Mouse (Mus musculus): ENCODE data around the gene Hist1h2ab. TPM values are rescaled to one million over a fixed set of nuclear protein-coding genes. Genes with fewer than 3 reads are reported as not detected.

The Hist1h2ab gene
- polyA plus RNA-seq, 1 experiment from 2014 or later: 13.5 TPM

DNA sequence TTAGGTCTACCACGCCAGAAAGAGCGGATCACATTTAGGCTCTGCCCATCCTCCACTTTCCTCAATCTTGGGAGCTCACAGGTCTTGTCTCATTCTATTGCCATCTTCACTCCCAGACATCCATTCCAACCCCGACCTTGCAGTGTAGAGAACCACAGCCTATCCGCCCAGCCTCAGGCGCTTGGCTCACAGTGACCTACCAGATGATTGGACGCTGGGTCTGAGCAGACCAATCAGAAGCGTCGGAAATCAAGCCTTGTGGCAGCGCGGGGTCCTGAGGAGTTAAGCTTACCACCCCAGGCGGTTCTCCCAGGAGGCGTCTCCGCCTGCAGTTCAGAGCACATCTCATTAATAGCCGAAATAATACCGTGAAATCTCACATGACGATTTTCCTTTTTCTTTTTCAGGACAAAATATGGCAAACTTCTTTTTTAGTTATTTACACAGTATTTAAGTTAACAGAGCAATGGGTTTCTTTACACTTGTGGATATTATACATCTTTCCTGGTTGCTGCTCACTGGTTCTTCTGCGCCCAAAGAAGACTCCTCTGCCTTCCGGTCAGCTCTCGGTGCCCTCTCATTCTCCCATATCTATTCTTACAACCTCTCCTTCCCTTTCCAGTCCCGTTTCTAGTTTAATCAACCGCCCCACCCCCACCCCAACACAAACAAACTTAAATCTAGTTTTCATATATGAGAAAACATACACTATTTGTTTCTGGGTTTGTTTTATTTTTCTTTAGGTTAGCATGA, 21.8 kb downstream of the Hist1h2ab start:
- Histone ChIP-seq H3K9me3 (ENCODE audit: control insufficient read depth, low read length) (no peaks in the 10 kb centered on the region), H3K27me3 (ENCODE audit: control insufficient read depth, insufficient read depth, low read length) (no peaks in the 10 kb centered on the region), H3K36me3 (ENCODE audit: control insufficient read depth, insufficient read depth, low read length) (no peaks in the 10 kb centered on the region), H3K27ac (replicated peaks; ENCODE audit: low read depth, low read length) (no peak overlapping the region), H3K4me2 (ENCODE audit: low read length) (peak overlapping the region; percentile 47), H3K4me1 (ENCODE audit: control insufficient read depth, insufficient read depth, low read length) (peaks cover 5% of the 10 kb centered on the region), H3K9ac (replicated peaks; ENCODE audit: low read length) (no peak overlapping the region), H3K4me3 (replicated peaks; ENCODE audit: low read depth, low read length) (no peak overlapping the region)
- 22% methylated on average over 21 of the region's 21 CpGs for WGBS
- peak; percentile 77 for DNase-seq
- ATAC-seq (ENCODE audit: low FRiP score, low TSS enrichment): peak; percentile 89

- Histone ChIP-seq H3K9me3 (ENCODE audit: control insufficient read depth, low read length) (no peaks in the 10 kb centered on the region), H3K4me3 (replicated peaks; ENCODE audit: low read depth, low read length) (no peak overlapping the region), H3K9ac (replicated peaks; ENCODE audit: low read length) (no peak overlapping the region), H3K36me3 (ENCODE audit: control insufficient read depth, insufficient read depth, low read length) (no peaks in the 10 kb centered on the region), H3K4me2 (ENCODE audit: low read length) (no peak overlapping the region), H3K27me3 (ENCODE audit: control insufficient read depth, insufficient read depth, low read length) (no peaks in the 10 kb centered on the region), H3K4me1 (ENCODE audit: control insufficient read depth, insufficient read depth, low read length) (no peaks in the 10 kb centered on the region), H3K27ac (replicated peaks; ENCODE audit: low read depth, low read length) (no peak overlapping the region)
- ATAC-seq (ENCODE audit: low FRiP score, low TSS enrichment): no peak
- DNase-seq: no peak
- 95% methylated on average over 7 of the region's 7 CpGs for WGBS
Observed at GRCm38 (mm10) chr13:23778339-23778738, 27.4 kb downstream of the Hist1h2ab start.

DNA sequence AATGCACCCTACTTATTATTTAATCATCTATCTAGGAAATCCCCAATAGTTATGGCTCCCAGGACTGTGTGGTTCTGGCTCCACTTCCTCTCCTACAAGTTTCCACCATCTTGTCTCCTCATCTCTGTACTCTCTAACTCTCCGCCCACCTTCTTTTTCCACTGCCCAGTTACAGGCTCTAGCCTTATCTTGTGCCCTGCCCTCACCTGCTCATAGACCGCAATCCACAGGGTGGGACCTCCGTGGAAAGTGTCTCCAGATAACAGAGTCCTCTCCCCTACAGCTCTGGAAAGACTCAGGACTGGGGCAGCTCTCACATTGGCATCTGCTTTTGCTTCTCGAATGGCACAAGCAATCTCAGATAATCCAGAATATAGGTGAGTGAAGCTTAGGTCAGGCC, 28.1 kb downstream of the Hist1h2ab start:
- H3K9ac ChIP-seq (replicated peaks; ENCODE audit: low read length): no peak overlapping the region
- ATAC-seq (ENCODE audit: low FRiP score, low TSS enrichment) (no peak), DNase-seq (no peak)
- H3K36me3 ChIP-seq (ENCODE audit: control insufficient read depth, insufficient read depth, low read length): no peaks in the 10 kb centered on the region
- H3K4me3 ChIP-seq (replicated peaks; ENCODE audit: low read depth, low read length): no peak overlapping the region
- 87% methylated on average over 4 of the region's 4 CpGs for WGBS
- H3K4me2 ChIP-seq (ENCODE audit: low read length): no peak overlapping the region
- no peaks in the 10 kb centered on the region for H3K9me3 ChIP-seq (ENCODE audit: control insufficient read depth, low read length)
- H3K27ac ChIP-seq (replicated peaks; ENCODE audit: low read depth, low read length): no peak overlapping the region
- H3K27me3 ChIP-seq (ENCODE audit: control insufficient read depth, insufficient read depth, low read length): no peaks in the 10 kb centered on the region
- H3K4me1 ChIP-seq (ENCODE audit: control insufficient read depth, insufficient read depth, low read length): no peaks in the 10 kb centered on the region

- no peak overlapping the region for H3K4me2 ChIP-seq (ENCODE audit: low read length)
- no peak overlapping the region for H3K4me3 ChIP-seq (replicated peaks; ENCODE audit: low read depth, low read length)
- H3K9me3 ChIP-seq (ENCODE audit: control insufficient read depth, low read length): no peaks in the 10 kb centered on the region
- no peak overlapping the region for H3K27ac ChIP-seq (replicated peaks; ENCODE audit: low read depth, low read length)
- H3K27me3 ChIP-seq (ENCODE audit: control insufficient read depth, insufficient read depth, low read length): no peaks in the 10 kb centered on the region
- no peaks in the 10 kb centered on the region for H3K4me1 ChIP-seq (ENCODE audit: control insufficient read depth, insufficient read depth, low read length)
- DNase-seq (peak; percentile 91), ATAC-seq (ENCODE audit: low FRiP score, low TSS enrichment) (no peak; the same call in 1 of the 2 replicates)
- no peak overlapping the region for H3K9ac ChIP-seq (replicated peaks; ENCODE audit: low read length)
- no peaks in the 10 kb centered on the region for H3K36me3 ChIP-seq (ENCODE audit: control insufficient read depth, insufficient read depth, low read length)
- 44% methylated on average over 2 of the region's 2 CpGs for WGBS
Observed at GRCm38 (mm10) chr13:23792520-23792919, 41.6 kb downstream of the Hist1h2ab start.

DNA sequence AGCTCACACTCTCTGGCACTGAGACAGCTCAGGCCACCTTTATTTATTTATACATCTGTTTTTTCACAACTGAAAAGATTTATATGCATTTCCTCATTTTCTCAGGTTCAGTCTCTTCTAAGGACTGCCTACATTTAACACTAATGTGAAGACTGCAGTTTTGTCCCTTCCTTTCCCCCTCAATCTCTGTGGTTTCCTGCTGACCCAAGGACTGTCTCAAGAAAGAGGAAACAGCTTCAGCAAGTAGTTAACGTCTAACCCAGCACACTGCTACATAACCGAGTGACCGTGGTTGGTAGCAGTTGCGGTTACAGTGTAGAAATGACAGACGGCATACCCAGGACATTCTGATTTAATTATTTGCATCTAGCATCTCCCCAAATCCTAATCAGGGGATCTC, 48.5 kb downstream of the Hist1h2ab start:
- Histone ChIP-seq H3K27me3 (ENCODE audit: control insufficient read depth, insufficient read depth, low read length) (no peaks in the 10 kb centered on the region), H3K36me3 (ENCODE audit: control insufficient read depth, insufficient read depth, low read length) (no peaks in the 10 kb centered on the region), H3K27ac (replicated peaks; ENCODE audit: low read depth, low read length) (no peak overlapping the region), H3K9ac (replicated peaks; ENCODE audit: low read length) (no peak overlapping the region), H3K4me1 (ENCODE audit: control insufficient read depth, insufficient read depth, low read length) (no peaks in the 10 kb centered on the region), H3K4me2 (ENCODE audit: low read length) (no peak overlapping the region), H3K9me3 (ENCODE audit: control insufficient read depth, low read length) (no peaks in the 10 kb centered on the region), H3K4me3 (replicated peaks; ENCODE audit: low read depth, low read length) (no peak overlapping the region)
- WGBS: 91% methylated on average over 5 of the region's 5 CpGs
- DNase-seq (no peak), ATAC-seq (ENCODE audit: low FRiP score, low TSS enrichment) (no peak)

Small RNAs within 50 kb of the gene (microRNA-seq; reads per million reads assigned to microRNA genes)
- gene Gm44314: not detected
- gene Gm44484: not detected

Other genes with a start within 250 kb of the Hist1h2ab start
- 4.1 and 6.4 TPM in 2 replicates for gene Hist1h4h, start 220.1 kb upstream of the Hist1h2ab start, polyA plus RNA-seq (2014; fragmentation: Nextera tagmentation; extraction: Ambion mirVana)
- 3.4 and 4.6 TPM in 2 replicates for gene Hist1h2af, start 217.2 kb upstream of the Hist1h2ab start, polyA plus RNA-seq (2014; fragmentation: Nextera tagmentation; extraction: Ambion mirVana)
- 0.77 and 1.4 TPM in 2 replicates for gene Hist1h3g, start 215.7 kb upstream of the Hist1h2ab start, polyA plus RNA-seq (2014; fragmentation: Nextera tagmentation; extraction: Ambion mirVana)
- gene Hist1h2bh, start 207.7 kb upstream of the Hist1h2ab start, polyA plus RNA-seq (2014; fragmentation: Nextera tagmentation; extraction: Ambion mirVana): 0.13 and 0.30 TPM in 2 replicates
- 0.32 and 0.47 TPM in 2 replicates for gene Hist1h3f, start 207.1 kb upstream of the Hist1h2ab start, polyA plus RNA-seq (2014; fragmentation: Nextera tagmentation; extraction: Ambion mirVana)
- gene Hist1h4f, start 199.5 kb upstream of the Hist1h2ab start, polyA plus RNA-seq (2014; fragmentation: Nextera tagmentation; extraction: Ambion mirVana): not detected in 2 replicates
- gene Hist1h1d, start 197.9 kb upstream of the Hist1h2ab start, polyA plus RNA-seq (2014; fragmentation: Nextera tagmentation; extraction: Ambion mirVana): 0.11 and 0.18 TPM in 2 replicates
- 3.1 and 3.8 TPM in 2 replicates for gene Hist1h3e, start 188.8 kb upstream of the Hist1h2ab start, polyA plus RNA-seq (2014; fragmentation: Nextera tagmentation; extraction: Ambion mirVana)
- gene Hist1h2ae, start 179.9 kb upstream of the Hist1h2ab start, polyA plus RNA-seq (2014; fragmentation: Nextera tagmentation; extraction: Ambion mirVana): 30.2 and 34.0 TPM in 2 replicates
- gene Hist1h2bg, start 179.7 kb upstream of the Hist1h2ab start, polyA plus RNA-seq (2014; fragmentation: Nextera tagmentation; extraction: Ambion mirVana): 1.4 and 2.6 TPM in 2 replicates
- 1.5 and 2.7 TPM in 2 replicates for gene Hist1h2bf, start 176.9 kb upstream of the Hist1h2ab start, polyA plus RNA-seq (2014; fragmentation: Nextera tagmentation; extraction: Ambion mirVana)
- gene Hist1h2ad, start 176.7 kb upstream of the Hist1h2ab start, polyA plus RNA-seq (2014; fragmentation: Nextera tagmentation; extraction: Ambion mirVana): 2.1 and 2.2 TPM in 2 replicates
- 1.6 and 2.0 TPM in 2 replicates for gene Hist1h3d, start 175.4 kb upstream of the Hist1h2ab start, polyA plus RNA-seq (2014; fragmentation: Nextera tagmentation; extraction: Ambion mirVana)
- gene Hist1h4d, start 169.5 kb upstream of the Hist1h2ab start, polyA plus RNA-seq (2014; fragmentation: Nextera tagmentation; extraction: Ambion mirVana): 38.1 and 40.0 TPM in 2 replicates
- 0.72 and 1.4 TPM in 2 replicates for gene Hist1h2be, start 130.0 kb upstream of the Hist1h2ab start, polyA plus RNA-seq (2014; fragmentation: Nextera tagmentation; extraction: Ambion mirVana)
- 4.4 and 8.6 TPM in 2 replicates for gene Hist1h1e, start 128.6 kb upstream of the Hist1h2ab start, polyA plus RNA-seq (2014; fragmentation: Nextera tagmentation; extraction: Ambion mirVana)
- 0.57 and 0.67 TPM in 2 replicates for gene Hist1h2ac, start 67.2 kb upstream of the Hist1h2ab start, polyA plus RNA-seq (2014; fragmentation: Nextera tagmentation; extraction: Ambion mirVana)
- gene Hist1h2bc, start 66.9 kb upstream of the Hist1h2ab start, polyA plus RNA-seq (2014; fragmentation: Nextera tagmentation; extraction: Ambion mirVana): 13.1 and 17.3 TPM in 2 replicates
- not detected in 2 replicates for gene Hist1h1t, start 55.3 kb upstream of the Hist1h2ab start, polyA plus RNA-seq (2014; fragmentation: Nextera tagmentation; extraction: Ambion mirVana)
- 2.9 and 4.3 TPM in 2 replicates for gene Hist1h4c, start 52.7 kb upstream of the Hist1h2ab start, polyA plus RNA-seq (2014; fragmentation: Nextera tagmentation; extraction: Ambion mirVana)
- 0.77 and 3.9 TPM in 2 replicates for gene Hfe, start 40.3 kb upstream of the Hist1h2ab start, polyA plus RNA-seq (2014; fragmentation: Nextera tagmentation; extraction: Ambion mirVana)
- gene Hist1h1c, start 12.3 kb upstream of the Hist1h2ab start, polyA plus RNA-seq (2014; fragmentation: Nextera tagmentation; extraction: Ambion mirVana): 5.7 and 9.2 TPM in 2 replicates
- gene Hist1h3c, start 5.5 kb upstream of the Hist1h2ab start, polyA plus RNA-seq (2014; fragmentation: Nextera tagmentation; extraction: Ambion mirVana): 1.2 TPM in 2 replicates
- gene Hist1h2bb, start 4.4 kb upstream of the Hist1h2ab start, polyA plus RNA-seq (2014; fragmentation: Nextera tagmentation; extraction: Ambion mirVana): 0.51 TPM in 1 of 2 replicates, not detected in the other
- 3.5 and 4.0 TPM in 2 replicates for gene Hist1h3b, start 1.1 kb downstream of the Hist1h2ab start, polyA plus RNA-seq (2014; fragmentation: Nextera tagmentation; extraction: Ambion mirVana)
- gene Hist1h4b, start 5.9 kb downstream of the Hist1h2ab start, polyA plus RNA-seq (2014; fragmentation: Nextera tagmentation; extraction: Ambion mirVana): 2.8 and 5.0 TPM in 2 replicates
- gene Hist1h4a, start 10.1 kb downstream of the Hist1h2ab start, polyA plus RNA-seq (2014; fragmentation: Nextera tagmentation; extraction: Ambion mirVana): 0.47 and 1.1 TPM in 2 replicates
- gene Hist1h3a, start 11.3 kb downstream of the Hist1h2ab start, polyA plus RNA-seq (2014; fragmentation: Nextera tagmentation; extraction: Ambion mirVana): 2.2 TPM in 2 replicates
- gene Hist1h1a, start 12.5 kb downstream of the Hist1h2ab start, polyA plus RNA-seq (2014; fragmentation: Nextera tagmentation; extraction: Ambion mirVana): 0.93 TPM in 1 of 2 replicates, not detected in the other
- gene Trim38, start 18.8 kb downstream of the Hist1h2ab start, polyA plus RNA-seq (2014; fragmentation: Nextera tagmentation; extraction: Ambion mirVana): not detected in 2 replicates
- not detected in 2 replicates for gene Slc17a2, start 55.9 kb downstream of the Hist1h2ab start, polyA plus RNA-seq (2014; fragmentation: Nextera tagmentation; extraction: Ambion mirVana)
- not detected in 2 replicates for gene Slc17a3, start 88.3 kb downstream of the Hist1h2ab start, polyA plus RNA-seq (2014; fragmentation: Nextera tagmentation; extraction: Ambion mirVana)
- not detected in 2 replicates for gene Slc17a1, start 116.6 kb downstream of the Hist1h2ab start, polyA plus RNA-seq (2014; fragmentation: Nextera tagmentation; extraction: Ambion mirVana)
- gene Slc17a4, start 163.9 kb downstream of the Hist1h2ab start, polyA plus RNA-seq (2014; fragmentation: Nextera tagmentation; extraction: Ambion mirVana): not detected in 2 replicates
- gene Hist1h2ba, start 183.0 kb downstream of the Hist1h2ab start, polyA plus RNA-seq (2014; fragmentation: Nextera tagmentation; extraction: Ambion mirVana): not detected in 2 replicates
- not detected in 2 replicates for gene Hist1h2aa, start 183.3 kb downstream of the Hist1h2ab start, polyA plus RNA-seq (2014; fragmentation: Nextera tagmentation; extraction: Ambion mirVana)
- 1.9 and 2.7 TPM in 2 replicates for gene Scgn, start 240.1 kb downstream of the Hist1h2ab start, polyA plus RNA-seq (2014; fragmentation: Nextera tagmentation; extraction: Ambion mirVana)